Mouse (Mus musculus) embryonic stem cell, embryonic (primary cell): Measurements from ENCODE around the gene Gm11060.

ENCODE experiments used
- CTCF ChIA-PET, 4 experiments: fragments of 300-600 bp in 2 of 4; fragments of 350-600 bp in 2 of 4; sonication (Branson Sonifier 250); formaldehyde crosslinking; loops; one replicate each; lab custom pipeline; 2022; ENCODE audit warnings: inconsistent platforms in 2 of 4; lab: Charles Lee
- POLR2A ChIA-PET, 4 experiments: fragments of 300-600 bp in 2 of 4; fragments of 350-600 bp in 2 of 4; sonication (Branson Sonifier 250); formaldehyde crosslinking; loops; one replicate each; lab custom pipeline; 2022; ENCODE audit warnings: antibody characterized with exemption in 4 of 4, inconsistent platforms in 1 of 4; lab: Charles Lee

Gm11060 gene

GRCm38 (mm10) chr2:105091718-105092117 lies at the start of gene Gm11060:
Gene Gm11060, plus strand, starts transcription at chr2:105092018.
- CTCF ChIA-PET, result no interaction called here
- POLR2A ChIA-PET, result no interaction called here

- ChIA-PET CTCF (no interaction called here), POLR2A (interaction anchor here in 2 of 4 experiments (0.5 to 0.7 kb wide), 2 partner anchors 11 to 887 kb away, joined by 3 to 4 read pairs; no protein-coding TSS in a partner anchor)
These were observed 48.7 kb upstream of the Gm11060 start for GRCm38 (mm10) chr2:105043152-105043551.

- POLR2A ChIA-PET, result interaction anchor here in 3 of 4 experiments (0.5 to 1.3 kb wide), 4 partner anchors 9 to 191 kb away, joined by 3 to 4 read pairs (median 4); no protein-coding TSS in a partner anchor
These were observed 43.5 kb upstream of the Gm11060 start for GRCm38 (mm10) chr2:105048301-105048700.

GRCm38 (mm10) chr2:105055529-105055928 lies 36.3 kb upstream of the Gm11060 start:
- ChIA-PET POLR2A (interaction anchor here in 1 of 4 experiments (1.0 kb wide), 1 partner anchor 27 kb away, joined by 3 read pairs; no protein-coding TSS in a partner anchor), CTCF (no interaction called here)

More at GRCm38 (mm10) chr2:105048301-105048700, 43.5 kb upstream of the Gm11060 start:
- CTCF ChIA-PET, result interaction anchor here in 3 of 4 experiments (0.6 to 1.1 kb wide), 4 partner anchors 10 to 81 kb away, joined by 3 read pairs; no protein-coding TSS in a partner anchor

- ChIA-PET POLR2A (interaction anchor here in 1 of 4 experiments (1.1 kb wide), 1 partner anchor 11 kb away, joined by 3 read pairs; no protein-coding TSS in a partner anchor), CTCF (interaction anchor here in 1 of 4 experiments (1.0 kb wide), 1 partner anchor 171 kb away, joined by 3 read pairs; no protein-coding TSS in a partner anchor)
These were observed 33.2 kb upstream of the Gm11060 start for GRCm38 (mm10) chr2:105058577-105059116.

GRCm38 (mm10) chr2:105062741-105063372 lies 29.0 kb upstream of the Gm11060 start:
- POLR2A ChIA-PET, result interaction anchor here in 1 of 4 experiments (0.6 kb wide), 1 partner anchor 9 kb away, joined by 8 read pairs; no protein-coding TSS in a partner anchor

GRCm38 (mm10) chr2:105072496-105072895 lies 19.3 kb upstream of the Gm11060 start:
- POLR2A ChIA-PET, result interaction anchor here in 1 of 4 experiments (0.5 kb wide), 1 partner anchor 56 kb away, joined by 4 read pairs; the partner anchor contains the start of gene Eif3m
- CTCF ChIA-PET, result interaction anchor here in 3 of 4 experiments (0.6 to 0.9 kb wide), 4 partner anchors 51 to 116 kb away, joined by 3 to 15 read pairs (median 6); no protein-coding TSS in a partner anchor

More at GRCm38 (mm10) chr2:105062741-105063372, 29.0 kb upstream of the Gm11060 start:
- CTCF ChIA-PET, result interaction anchor here in 1 of 4 experiments (0.7 kb wide), 1 partner anchor 249 kb away, joined by 3 read pairs; no protein-coding TSS in a partner anchor

GRCm38 (mm10) chr2:105074196-105074595 lies 17.6 kb upstream of the Gm11060 start:
- POLR2A ChIA-PET, result no interaction called here
- CTCF ChIA-PET, result interaction anchor here in 1 of 4 experiments (0.6 kb wide), 1 partner anchor 26 kb away, joined by 3 read pairs; no protein-coding TSS in a partner anchor

- CTCF ChIA-PET, result no interaction called here
- POLR2A ChIA-PET, result no interaction called here
These were observed 16.0 kb upstream of the Gm11060 start for GRCm38 (mm10) chr2:105075809-105076208.

GRCm38 (mm10) chr2:105077151-105077550 lies 14.7 kb upstream of the Gm11060 start:
- ChIA-PET CTCF (no interaction called here), POLR2A (no interaction called here)

GRCm38 (mm10) chr2:105082256-105082790 lies 9.5 kb upstream of the Gm11060 start:
- CTCF ChIA-PET, result no interaction called here
- POLR2A ChIA-PET, result interaction anchor here in 1 of 4 experiments (0.6 kb wide), 1 partner anchor 27 kb away, joined by 3 read pairs; no protein-coding TSS in a partner anchor

GRCm38 (mm10) chr2:105084035-105084434 lies 7.8 kb upstream of the Gm11060 start:
- CTCF ChIA-PET, result no interaction called here
- POLR2A ChIA-PET, result interaction anchor here in 1 of 4 experiments (0.7 kb wide), 1 partner anchor 42 kb away, joined by 3 read pairs; no protein-coding TSS in a partner anchor

- ChIA-PET POLR2A (interaction anchor here in 1 of 4 experiments (0.6 kb wide), 1 partner anchor 570 kb away, joined by 4 read pairs; no protein-coding TSS in a partner anchor), CTCF (interaction anchor here in 2 of 4 experiments (0.7 to 0.9 kb wide), 2 partner anchors 254 to 342 kb away, joined by 3 read pairs; no protein-coding TSS in a partner anchor)
These were observed 5.7 kb upstream of the Gm11060 start for GRCm38 (mm10) chr2:105086081-105086480.

GRCm38 (mm10) chr2:105088005-105088404 lies 3.8 kb upstream of the Gm11060 start:
- CTCF ChIA-PET, result no interaction called here
- POLR2A ChIA-PET, result no interaction called here

GRCm38 (mm10) chr2:105089083-105089482 lies 2.7 kb upstream of the Gm11060 start:
- POLR2A ChIA-PET, result interaction anchor here in 1 of 4 experiments (0.6 kb wide), 1 partner anchor 83 kb away, joined by 3 read pairs; no protein-coding TSS in a partner anchor
- CTCF ChIA-PET, result no interaction called here

GRCm38 (mm10) chr2:105089581-105090508 lies 2.0 kb upstream of the Gm11060 start:
- POLR2A ChIA-PET, result interaction anchor here in 1 of 4 experiments (0.6 kb wide), 1 partner anchor 84 kb away, joined by 3 read pairs; no protein-coding TSS in a partner anchor
- CTCF ChIA-PET, result no interaction called here

GRCm38 (mm10) chr2:105090991-105091390 lies 827 bp upstream of the Gm11060 start:
- CTCF ChIA-PET, result interaction anchor here in 1 of 4 experiments (0.6 kb wide), 1 partner anchor 221 kb away, joined by 3 read pairs; no protein-coding TSS in a partner anchor
- POLR2A ChIA-PET, result no interaction called here
